Mouse (Mus musculus) olfactory bulb, adult 2 months (tissue): ENCODE results near the gene Col7a1.

Experiments used
- CTCF ChIP-seq: fragments of 200-500 bp; IDR thresholded peaks from 2 replicates; pipeline ENCODE4 v1.5.1; 2012; ENCODE audit warnings: low read depth, mild to moderate bottlenecking, low read length, moderate library complexity; ENCODE audit not compliant: insufficient read depth
- POLR2A ChIP-seq: fragments of 200-500 bp; IDR thresholded peaks from 2 replicates; pipeline ENCODE4 v1.6.1; 2012; ENCODE audit warnings: mild to moderate bottlenecking, low read depth, low read length, moderate library complexity; ENCODE audit not compliant: insufficient read depth

DNA sequence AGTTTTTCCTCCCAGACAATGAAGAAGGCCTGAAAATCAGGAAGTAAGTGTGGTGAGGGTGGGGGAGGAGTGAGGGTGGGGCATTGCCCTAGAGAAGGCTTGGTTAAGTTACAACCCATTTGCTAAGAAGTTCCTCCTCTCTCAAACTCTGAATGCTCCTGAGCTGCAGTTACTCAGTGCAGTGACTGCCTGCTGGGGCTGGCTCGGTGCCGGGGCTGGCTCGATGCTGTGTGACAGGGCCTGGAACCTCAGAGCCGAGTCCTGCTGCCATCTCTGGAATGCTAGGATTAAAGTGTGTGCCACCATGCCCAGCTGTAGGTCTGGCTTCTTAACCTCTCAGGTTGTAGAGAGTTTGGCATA is 45.8 kb downstream of the Col7a1 start:
- TF ChIP-seq CTCF (no peak), POLR2A (no peak)
